Mouse (Mus musculus) WW6 (cell line): Measurements from ENCODE around the gene Slc38a4.

Source experiments
- DNase-seq: peaks from one replicate; pipeline ENCODE4 v3.0.0-alpha.2; 2013; ENCODE audit warnings: low read depth, low spot score

Slc38a4 gene

DNA sequence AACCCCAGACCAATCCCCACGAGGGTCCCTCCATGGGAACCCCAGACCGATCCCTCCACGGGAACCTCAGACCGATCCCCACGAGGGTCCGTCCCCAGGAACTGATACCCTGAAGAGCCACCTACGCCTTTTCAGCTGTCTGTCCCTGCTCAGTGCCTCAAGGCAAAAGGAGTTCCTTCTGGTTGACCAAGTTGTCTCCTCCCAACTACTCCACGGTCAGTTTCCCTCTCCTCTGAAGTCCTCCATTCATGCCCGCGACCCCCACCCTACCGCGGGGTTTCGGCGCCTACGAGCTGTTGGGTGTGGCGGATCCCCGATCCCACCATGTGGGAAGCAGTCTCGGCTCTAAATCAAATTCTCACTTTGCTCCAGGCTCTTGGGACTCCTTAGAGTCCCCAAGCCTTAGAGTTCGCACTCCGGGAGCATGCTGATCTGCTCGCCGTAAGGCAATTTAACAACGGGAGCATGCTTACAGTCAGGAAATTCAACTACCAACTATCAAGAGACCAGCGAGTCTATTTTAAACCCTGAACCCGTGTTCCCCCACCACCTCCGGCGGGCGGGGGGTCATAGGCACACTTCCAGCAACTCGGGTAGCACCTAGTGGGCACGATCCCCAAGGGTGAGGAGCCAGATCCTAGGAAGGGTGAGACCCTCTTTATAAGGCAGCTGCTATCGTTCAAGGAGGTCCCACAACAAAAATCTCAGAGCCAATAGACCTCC, 828 bp downstream of the Slc38a4 start:
- no peak for DNase-seq

DNA sequence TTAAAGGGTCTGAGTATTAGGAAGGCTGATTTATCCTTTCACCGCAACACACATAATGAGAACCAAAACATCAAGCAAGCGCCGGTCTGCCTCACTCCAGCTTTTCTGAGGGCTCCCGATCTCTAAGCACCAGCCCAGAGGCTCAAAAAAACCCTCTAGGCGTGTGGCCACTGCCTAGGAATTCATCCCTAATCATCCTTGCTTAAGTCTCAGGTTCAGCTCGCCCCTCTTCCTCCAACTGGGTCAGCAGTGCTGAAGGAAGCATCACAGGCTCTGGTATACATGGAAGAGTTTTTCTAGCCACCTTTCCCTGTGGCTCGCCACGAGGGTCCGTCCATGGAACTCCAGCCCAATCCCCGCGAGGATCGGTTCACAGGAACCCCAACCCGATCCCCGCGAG, 1.6 kb downstream of the Slc38a4 start:
- DNase-seq, result no peak

DNA sequence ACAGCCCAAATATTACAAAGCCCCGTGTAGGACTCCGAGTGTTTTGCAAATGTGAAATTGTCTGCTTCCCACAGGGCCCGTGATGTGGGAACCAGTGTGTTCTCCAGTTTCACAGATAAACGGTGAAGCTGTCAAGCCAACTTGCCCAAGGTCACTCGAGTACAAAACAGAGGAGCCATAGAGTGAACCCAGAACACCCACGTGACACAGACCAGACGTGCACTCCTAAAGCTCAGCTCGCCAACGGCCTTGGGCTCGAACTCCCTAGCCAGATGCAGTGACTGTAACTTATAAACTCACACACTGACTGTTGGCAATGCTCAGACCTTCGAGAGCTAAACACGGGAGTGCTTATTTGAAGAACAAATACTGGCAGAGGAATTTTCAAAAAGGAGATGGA, 5.3 kb downstream of the Slc38a4 start:
- no peak for DNase-seq

DNA sequence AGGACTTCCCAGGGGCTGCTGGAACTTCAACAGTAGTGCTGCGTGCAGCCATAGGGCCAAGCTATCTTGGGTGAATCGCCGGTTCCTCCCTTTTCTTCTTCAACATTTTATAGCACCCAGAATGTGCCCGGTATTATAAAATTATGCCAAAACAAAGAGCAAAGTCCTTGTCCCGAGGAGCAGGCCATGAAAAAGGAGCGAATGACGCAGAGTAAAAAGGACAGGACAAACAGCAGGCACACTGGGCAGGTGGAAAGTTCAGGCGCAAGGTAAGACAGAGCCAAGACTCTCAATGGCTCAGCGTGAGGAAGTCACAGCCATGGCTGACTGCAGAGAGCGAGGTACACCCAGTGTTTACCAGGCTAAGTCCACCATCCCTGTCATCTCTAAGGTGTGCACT, 5.7 kb downstream of the Slc38a4 start:
- DNase-seq, result no peak

DNA sequence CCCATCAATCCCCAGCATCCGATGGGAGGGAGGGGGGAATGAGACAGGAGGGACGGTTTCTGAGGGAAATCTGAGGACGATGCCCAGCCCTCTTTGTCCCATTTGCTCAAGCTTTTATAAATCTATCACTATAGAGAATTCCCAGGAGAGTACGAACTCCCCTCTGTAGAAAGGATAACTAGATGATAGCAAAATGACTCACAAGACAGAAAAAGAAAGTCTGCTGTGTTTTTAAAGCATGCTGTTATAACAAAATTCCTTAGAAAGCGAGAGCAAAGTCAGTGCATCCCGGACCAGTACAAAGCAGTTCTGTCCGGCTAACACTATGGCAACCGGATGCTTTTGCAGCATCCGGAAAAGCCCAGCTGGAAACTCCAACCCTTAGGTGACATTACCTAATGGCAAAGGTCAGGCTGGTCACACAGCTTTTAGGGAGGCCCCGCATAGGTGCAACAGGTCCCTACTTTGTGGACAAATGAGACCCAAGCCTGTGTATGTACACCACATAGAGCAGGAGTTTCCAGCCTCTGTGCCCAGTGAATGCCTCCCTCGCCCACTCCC, 6.4 kb downstream of the Slc38a4 start:
- no peak for DNase-seq

DNA sequence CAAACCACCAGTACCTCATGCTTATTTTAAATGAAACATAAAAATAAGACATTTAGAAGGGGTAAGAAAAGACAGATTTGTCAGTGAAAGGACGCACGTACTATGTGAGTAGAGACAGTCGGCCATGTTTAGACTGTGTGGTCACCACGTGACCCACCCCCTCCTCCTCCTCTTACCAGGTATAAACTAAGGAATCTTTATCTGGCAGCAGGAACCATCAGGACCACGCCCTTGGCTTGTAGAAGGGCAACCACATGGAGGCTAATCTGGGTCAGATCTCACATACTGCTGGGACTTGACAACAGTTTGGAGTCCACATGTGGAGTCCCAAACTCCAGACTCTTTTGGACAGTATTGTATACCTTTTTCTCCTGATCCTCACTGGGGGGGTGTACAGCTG, 7.5 kb downstream of the Slc38a4 start:
- DNase-seq, result no peak

DNA sequence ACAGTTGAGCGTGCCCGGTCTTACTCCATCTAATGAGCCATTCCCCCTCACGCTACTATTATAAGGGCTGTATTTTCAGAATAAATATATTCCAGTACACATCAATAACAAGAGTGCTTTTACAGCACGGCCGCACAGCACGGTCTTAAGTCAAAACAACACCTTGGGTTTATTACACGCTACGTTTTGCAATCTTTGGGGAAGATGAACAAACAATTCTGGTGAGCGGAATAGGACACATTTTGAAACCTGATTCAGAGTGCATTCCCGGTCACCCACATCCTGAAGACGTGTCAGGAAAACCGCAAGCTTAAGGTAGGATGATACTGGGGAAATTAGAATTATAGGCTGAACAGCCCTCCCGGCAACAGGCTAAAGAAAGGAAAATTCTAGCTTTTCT, 11.8 kb downstream of the Slc38a4 start:
- DNase-seq, result no peak

DNA sequence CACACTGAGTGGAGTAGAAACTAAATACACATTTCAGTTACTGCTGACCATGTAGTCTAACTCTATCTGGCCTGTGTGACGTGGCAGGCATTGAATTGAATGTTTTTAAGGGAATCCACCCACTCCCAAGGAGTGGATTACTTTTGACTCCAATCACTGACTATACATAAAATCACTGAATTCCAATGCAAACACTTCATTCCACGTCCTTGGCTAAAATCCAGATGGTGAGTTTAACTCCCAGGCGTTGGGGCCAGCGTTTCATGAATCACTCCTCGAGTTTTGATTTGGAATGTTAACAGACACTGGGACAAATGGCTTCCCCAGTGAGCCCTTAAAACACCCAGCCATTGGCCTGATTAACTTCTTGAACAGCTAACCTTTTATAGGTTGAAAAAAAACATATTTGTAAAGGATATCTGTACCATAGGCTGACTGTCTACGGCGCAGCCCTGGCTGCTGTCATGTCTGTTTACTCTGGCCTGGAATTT, 13.7 kb downstream of the Slc38a4 start:
- DNase-seq, result no peak

DNA sequence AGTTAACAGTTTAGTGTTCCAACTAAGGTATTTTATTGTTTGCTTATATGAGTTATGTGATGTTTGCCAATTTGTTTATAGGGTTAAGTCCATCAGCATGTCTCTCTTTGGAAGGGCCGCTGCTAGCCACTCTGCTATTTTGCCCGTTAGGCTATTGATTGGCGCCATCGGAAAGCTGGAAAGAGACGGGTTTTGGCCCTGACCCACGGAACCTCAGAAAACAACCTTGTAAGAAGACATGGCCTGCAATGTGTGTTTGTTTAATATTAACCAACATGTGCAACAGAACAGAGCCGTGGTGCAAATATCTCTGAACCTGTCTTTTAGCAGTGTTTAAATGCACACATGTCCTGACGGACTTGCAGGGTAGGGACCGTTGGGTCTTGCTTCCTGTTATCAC, 14.6 kb downstream of the Slc38a4 start:
- no peak for DNase-seq

DNA sequence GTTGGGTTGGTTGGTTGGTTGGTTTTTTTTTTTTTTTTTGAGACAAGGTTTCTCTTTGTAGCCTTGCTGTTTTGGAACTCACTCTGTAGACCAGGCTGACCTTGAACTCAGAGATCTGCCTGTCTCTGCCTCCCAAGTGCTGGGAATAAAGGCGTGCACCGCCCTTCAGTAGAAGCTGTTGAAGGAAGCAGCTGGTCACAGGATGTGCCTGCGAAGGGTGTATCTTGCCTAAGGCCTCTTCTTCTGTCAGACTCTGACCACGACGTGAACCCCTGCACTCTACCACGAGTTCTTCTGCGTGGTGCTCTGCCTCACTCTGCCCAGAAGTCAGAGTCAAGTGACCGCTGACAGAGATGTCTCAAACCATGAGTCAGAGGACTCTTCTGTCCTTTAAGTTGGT, 18.0 kb downstream of the Slc38a4 start:
- DNase-seq, result no peak

DNA sequence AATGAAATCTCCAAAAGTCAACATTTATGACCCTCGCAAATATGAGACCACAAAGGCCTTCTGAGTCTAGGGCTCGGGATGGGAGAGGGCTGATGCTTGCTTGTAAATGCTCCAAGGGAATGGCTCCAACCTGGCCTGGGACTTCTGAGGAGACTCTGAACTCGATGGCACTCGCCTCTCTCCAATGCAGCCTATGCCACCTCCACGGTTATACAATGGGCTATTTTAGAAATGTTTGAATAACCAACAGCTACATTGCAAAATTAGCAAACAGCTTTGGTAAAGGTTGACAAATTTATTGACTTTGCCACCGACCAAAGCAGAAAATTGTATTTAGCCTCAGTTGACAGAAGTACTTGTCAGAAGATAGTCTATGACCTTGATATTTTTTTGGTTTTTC, 19.9 kb downstream of the Slc38a4 start:
- no peak for DNase-seq

DNA sequence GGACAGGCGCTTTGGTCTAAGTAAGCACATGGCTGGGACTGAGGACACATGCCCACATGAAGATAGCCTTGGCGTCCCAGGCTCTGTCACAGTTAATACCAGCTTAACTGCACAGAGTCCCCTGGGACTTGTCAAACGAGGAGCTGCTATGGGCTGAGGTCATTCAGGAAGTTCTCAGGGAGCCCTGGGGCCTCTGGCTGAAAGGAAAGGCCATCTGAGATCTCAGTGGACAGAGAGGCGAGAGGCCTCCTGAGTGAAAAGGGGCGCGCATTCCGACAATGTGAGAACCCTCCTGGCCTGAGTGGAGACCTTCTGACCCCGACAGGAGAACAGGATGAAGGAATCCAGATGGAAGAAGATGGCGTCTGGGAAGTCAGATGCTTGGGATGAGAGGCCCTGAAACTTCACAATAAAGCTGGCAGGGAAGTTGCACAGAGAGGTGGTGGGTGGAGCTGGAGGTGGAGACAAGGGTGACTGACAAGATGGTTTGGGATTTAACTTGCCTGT, 22.2 kb downstream of the Slc38a4 start:
- DNase-seq, result no peak

DNA sequence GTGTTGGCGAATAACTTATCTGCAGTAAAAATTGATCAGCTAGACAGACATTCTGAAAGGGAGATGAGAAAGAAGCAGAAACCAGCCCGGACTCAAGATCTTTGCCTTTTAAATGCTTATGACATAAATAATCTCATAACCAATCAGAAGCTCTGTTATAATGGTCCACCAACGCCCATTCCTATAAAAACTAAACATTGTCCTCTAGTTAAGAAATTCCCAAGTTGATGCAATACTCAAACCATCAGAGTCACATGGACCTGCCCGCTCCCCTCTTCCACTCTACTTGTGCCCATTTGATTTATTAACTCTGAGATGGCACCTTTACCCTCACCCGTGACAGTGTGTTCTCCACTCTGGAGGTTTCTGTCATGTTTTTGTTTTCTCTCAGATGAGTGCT, 23.9 kb downstream of the Slc38a4 start:
- no peak for DNase-seq

DNA sequence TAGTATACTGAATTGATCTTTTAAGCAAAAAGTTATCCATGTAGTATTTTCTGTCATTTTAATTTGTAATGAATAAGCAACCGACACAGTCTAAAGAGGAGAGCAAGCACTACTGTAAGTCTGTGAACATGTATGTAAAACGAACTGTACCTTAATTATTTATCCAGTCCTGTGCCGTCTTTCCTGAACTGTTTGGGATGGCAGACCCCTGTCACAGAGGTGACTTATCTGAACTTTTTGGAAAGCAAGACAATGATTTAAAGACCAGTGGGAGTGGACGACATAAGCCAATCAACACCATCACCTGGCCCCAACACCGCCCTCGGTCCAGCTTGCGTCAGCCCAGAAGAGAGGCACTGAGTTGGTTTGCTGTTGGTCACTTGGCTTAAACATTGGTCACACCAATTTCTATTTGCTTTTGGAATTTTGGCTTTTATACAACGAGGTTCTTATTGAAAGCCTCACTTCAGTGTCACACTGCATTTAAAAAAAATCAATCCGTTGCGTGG, 24.7 kb downstream of the Slc38a4 start:
- DNase-seq, result no peak

DNA sequence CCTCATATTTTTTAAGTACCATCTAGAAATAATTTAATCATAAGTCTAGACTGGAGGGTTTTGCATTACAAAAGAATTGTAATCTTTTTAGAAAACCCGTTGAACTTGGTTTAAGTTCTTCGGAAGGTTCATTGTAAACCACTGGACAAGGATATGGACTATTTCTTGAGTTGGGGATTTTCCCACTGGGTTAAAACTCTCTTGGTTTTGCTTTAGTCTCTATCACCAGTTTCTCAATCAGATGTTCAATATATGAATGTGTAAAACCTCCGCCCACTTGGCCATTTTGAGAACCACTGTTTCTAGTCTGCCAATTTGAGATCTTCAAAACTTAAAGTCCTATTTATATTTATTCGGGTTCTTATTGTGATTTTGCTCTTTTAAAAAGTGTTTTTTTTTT, 25.6 kb downstream of the Slc38a4 start:
- DNase-seq, result no peak

DNA sequence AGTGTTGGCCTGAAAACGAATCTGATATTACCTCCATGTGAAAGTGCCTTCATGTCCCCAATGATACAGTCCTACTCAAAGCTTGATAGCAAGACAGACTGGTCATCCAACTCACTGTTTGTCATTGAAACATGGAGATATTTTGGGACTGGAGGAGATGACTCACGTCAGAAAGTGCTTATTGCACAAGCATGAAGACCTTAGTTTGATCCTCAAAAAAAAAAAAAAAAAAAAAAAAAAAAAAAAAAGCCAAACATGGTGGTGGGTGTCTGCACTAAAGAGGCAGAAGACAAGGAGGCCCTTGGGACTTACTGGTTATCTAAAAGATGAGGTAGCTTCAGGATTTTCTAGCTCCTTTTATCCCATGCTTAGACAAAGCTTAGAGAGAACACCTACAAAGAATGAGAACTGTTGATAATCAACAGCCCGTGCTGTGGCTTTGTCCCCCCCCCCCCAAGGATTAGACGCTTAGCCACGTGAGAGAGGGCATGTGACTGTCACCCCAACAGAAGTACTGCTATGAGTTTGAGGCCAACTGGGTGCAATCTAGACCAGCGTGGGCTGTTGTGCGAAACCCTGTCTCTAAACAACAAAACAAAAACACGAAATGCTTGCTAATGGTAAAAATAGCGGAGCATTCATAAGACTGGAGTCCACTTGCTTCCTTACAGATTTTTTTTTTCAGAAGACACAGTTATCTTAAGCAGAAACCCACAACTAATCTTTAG, 26.5 kb downstream of the Slc38a4 start:
- DNase-seq, result no peak

DNA sequence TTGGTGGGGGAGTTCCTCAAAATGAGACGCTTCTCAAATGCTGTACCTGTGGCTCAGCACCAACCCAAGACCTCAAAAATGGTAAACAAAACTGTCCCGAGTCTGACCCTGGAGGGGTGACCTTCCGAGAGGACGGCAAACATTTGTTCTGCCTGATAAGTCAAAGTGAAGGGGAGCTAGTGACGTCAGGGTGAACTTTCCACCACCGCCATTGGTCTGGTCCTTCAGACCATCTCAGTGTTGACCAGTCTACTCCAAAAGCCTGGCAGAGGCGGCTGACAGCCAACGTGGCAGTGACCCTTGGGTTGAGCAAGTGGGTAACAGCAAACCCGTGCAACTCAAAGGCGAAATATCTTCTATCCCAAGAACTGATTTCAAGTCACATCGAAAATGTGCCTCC, 27.1 kb downstream of the Slc38a4 start:
- DNase-seq, result no peak

DNA sequence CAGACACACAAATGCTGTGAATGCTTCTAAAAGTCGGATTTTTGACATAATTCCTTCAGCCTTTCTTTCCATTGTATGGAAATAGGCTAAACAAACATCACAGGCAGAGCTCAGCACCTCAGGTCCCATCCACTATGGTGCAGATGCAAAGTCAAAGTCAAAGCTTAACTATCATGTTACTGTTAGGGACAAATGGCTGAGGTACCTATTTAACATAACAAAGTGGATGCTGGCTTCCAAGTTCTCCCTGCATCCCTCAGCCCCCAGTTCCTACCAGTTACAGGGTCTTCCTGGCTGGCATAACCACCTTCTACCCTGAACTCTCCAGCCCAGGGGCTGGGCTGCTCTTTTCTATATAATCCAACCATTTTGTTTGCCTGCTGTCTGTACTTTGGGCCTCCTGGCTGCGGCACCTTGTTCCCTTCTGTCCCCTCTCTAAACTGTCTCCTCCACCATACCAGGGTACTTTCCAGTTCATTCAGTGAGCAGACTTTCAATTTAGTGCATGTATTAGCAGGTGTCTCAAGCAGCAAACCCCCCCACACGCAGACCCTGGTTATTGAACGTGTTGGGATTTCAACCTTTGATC, 27.6 kb downstream of the Slc38a4 start:
- no peak for DNase-seq

DNA sequence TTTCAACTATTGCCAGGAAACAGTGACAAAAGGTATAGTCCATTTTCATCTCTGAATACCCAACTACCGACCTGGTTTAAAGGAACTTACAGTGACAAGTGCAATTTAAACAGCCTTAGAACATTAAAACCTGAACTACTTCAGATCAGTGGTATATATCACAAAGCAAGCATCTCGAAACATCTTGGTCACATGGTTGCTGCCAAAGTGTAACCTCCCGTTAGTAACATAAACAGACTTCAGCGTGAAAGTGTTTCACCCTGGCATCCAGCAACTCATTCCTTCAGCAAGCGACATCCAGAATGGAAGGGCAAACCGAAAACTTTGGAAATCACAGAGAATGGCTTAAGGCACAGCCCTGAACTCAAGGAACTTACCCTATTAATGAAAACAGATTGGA, 29.1 kb downstream of the Slc38a4 start:
- DNase-seq, result no peak

DNA sequence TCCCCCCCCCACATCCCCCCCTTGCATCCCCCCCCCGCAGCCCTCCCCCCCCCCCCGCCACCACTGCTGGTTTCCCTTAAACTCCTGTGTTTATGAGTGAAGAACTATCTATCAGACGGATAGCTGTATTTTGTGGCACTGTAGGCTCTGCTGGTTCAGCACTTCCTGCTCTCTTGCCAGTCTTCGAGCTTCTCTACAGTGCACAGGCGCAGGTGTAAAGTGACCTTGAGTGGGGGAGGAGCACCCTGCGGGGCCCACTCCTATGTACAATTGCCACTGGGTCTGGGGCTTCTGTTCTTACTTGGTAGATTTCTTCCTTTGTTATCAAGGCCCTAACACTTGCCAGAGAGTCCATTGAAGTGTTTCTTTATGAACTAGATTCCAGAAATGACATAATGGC, 33.0 kb downstream of the Slc38a4 start:
- DNase-seq, result no peak

DNA sequence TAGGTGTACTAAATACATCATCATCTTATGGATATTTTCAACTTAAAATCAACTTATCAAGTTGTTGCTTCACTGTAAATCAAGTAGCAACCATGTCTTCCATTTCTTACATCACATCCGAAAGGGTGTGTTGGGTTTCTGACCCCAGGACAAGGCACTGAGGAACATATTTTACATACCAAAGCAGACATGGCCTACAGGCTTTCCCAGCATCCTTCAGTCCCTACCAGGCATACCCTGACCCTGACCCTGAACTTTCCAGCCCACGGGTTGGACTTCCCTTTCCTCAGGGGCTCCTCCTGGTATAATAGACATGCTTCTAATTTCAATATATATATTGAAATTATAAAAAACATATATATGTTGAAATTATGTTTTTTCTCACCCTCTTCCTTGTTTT, 33.5 kb downstream of the Slc38a4 start:
- DNase-seq, result no peak

DNA sequence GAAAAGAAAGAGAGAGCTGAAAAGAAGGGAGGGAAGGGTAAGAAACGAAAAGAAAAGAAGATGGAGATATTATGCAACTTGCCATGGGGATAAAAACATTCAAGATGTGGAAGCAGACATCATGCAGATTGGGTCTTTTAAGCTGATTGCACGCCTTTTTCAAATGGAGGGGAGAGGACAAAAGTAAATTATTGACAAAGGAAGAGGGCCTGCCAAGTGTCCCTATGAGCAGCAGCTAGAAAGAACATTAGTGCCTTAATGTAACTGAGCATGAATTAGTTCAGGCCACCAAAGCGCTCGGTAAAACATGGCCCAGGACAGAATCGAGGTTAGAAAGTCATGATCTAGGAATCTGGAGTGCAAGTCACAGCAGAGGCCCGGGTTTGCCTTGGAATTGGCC, 35.5 kb downstream of the Slc38a4 start:
- DNase-seq, result no peak
